25 mouse cellular contexts compared by ENCODE assay signal in genomic region chr5:34372541-34372940, GRCm38 (mm10). TPM values are rescaled to one million over a fixed set of nuclear protein-coding genes. Genes with fewer than 3 reads are reported as not detected.
DNase-seq lines count a peak whose midpoint lies in the region; ATAC-seq and TF ChIP-seq lines count a peak whose summit lies in the region.
"Had no signal": no experiment of that assay in that cellular context is flagged by ENCODE, and none has a peak within 500 bp of the region (broad histone marks: within the 10 kb centered on the region; RNA-seq: fewer than 3 reads in every experiment).

No protein-coding gene starts in this region.

- ATAC-seq in hindbrain, embryonic 12.5 days (ENCODE audit: low FRiP score), result no peak
- ATAC-seq in hindbrain, embryonic 11.5 days (ENCODE audit: low FRiP score), result no peak
- ATAC-seq in liver, embryonic 13.5 days (ENCODE audit: low read depth), result no peak
- ATAC-seq in liver, embryonic 11.5 days (replicated peaks; ENCODE audit: low FRiP score), result no peak
- ATAC-seq in liver, embryonic 14.5 days (ENCODE audit: insufficient read depth), result no peak
- ATAC-seq in neural tube, embryonic 13.5 days (ENCODE audit: low read depth), result no peak

- no peak overlapping the region for H3K9ac ChIP-seq in hindbrain, embryonic 12.5 days
- no peak overlapping the region for H3K9ac ChIP-seq in hindbrain, embryonic 11.5 days (ENCODE audit: low read depth, low read length)
- no peak overlapping the region for H3K9ac ChIP-seq in liver, embryonic 13.5 days
- H3K9ac ChIP-seq in liver, embryonic 11.5 days (ENCODE audit: low read depth, low read length), result no peak overlapping the region
- H3K9ac ChIP-seq in liver, embryonic 14.5 days (replicated peaks), result no peak overlapping the region
- H3K9ac ChIP-seq in neural tube, embryonic 13.5 days, result no peak overlapping the region
- H3K9ac ChIP-seq: heart, embryonic 15.5 days; stomach, embryonic 15.5 days had no signal

- no peak overlapping the region for H3K27ac ChIP-seq in hindbrain, embryonic 12.5 days
- H3K27ac ChIP-seq in hindbrain, embryonic 11.5 days (ENCODE audit: low read depth, low read length), result no peak overlapping the region
- no peak overlapping the region for H3K27ac ChIP-seq in liver, embryonic 13.5 days
- H3K27ac ChIP-seq in liver, embryonic 11.5 days (ENCODE audit: low read depth, low read length), result no peak overlapping the region
- H3K27ac ChIP-seq in liver, embryonic 14.5 days, result no peak overlapping the region
- no peak overlapping the region for H3K27ac ChIP-seq in neural tube, embryonic 13.5 days (replicated peaks)
- H3K27ac ChIP-seq: heart, embryonic 15.5 days; left cerebral cortex, adult 2 months; stomach, embryonic 15.5 days had no signal

- no peaks in the 10 kb centered on the region for H3K27me3 ChIP-seq in hindbrain, embryonic 12.5 days
- H3K27me3 ChIP-seq in hindbrain, embryonic 11.5 days (ENCODE audit: control insufficient read depth, insufficient read depth, low read length), result no peaks in the 10 kb centered on the region
- H3K27me3 ChIP-seq in liver, embryonic 13.5 days, result no peaks in the 10 kb centered on the region
- H3K27me3 ChIP-seq in liver, embryonic 11.5 days (replicated peaks; ENCODE audit: control insufficient read depth, insufficient read depth, low read length), result no peaks in the 10 kb centered on the region
- no peaks in the 10 kb centered on the region for H3K27me3 ChIP-seq in liver, embryonic 14.5 days (ENCODE audit: control insufficient read depth, insufficient read depth, low read length)
- no peaks in the 10 kb centered on the region for H3K27me3 ChIP-seq in neural tube, embryonic 13.5 days
- H3K27me3 ChIP-seq: CH12.LX; heart, embryonic 15.5 days; stomach, embryonic 15.5 days had no signal

- no peak for DNase-seq in hindbrain, embryonic 11.5 days (ENCODE audit: low spot score)
- no peak for DNase-seq in liver, embryonic 13.5 days
- no peak for DNase-seq in liver, embryonic 11.5 days (ENCODE audit: low spot score)
- no peak for DNase-seq in liver, embryonic 14.5 days (ENCODE audit: low read depth in 3 of 3, low spot score in 3 of 3)
- DNase-seq in cerebellum, adult 18-20 months, result no peak
- DNase-seq: adrenal gland, postnatal 25 days; cerebellum, adult 11-12 months; cerebellum, postnatal 25 days; embryo, embryonic 11 days; gastrocnemius, postnatal 25 days; heart, postnatal 4 days; kidney, adult 9 months; kidney, postnatal 36 days; left cerebral cortex, postnatal 4 days; lung, adult 18-20 months; lung, postnatal 14 days; right cerebral cortex, postnatal 25 days; thymus, adult 18-20 months; thymus, postnatal 4 days had no signal

- H3K9me3 ChIP-seq in hindbrain, embryonic 12.5 days (replicated peaks), result no peaks in the 10 kb centered on the region
- no peaks in the 10 kb centered on the region for H3K9me3 ChIP-seq in hindbrain, embryonic 11.5 days (ENCODE audit: control insufficient read depth, low read length)
- H3K9me3 ChIP-seq in liver, embryonic 13.5 days (replicated peaks), result no peaks in the 10 kb centered on the region
- H3K9me3 ChIP-seq in liver, embryonic 11.5 days (ENCODE audit: control insufficient read depth, low read length), result no peaks in the 10 kb centered on the region
- H3K9me3 ChIP-seq in liver, embryonic 14.5 days (ENCODE audit: control insufficient read depth, low read length), result no peaks in the 10 kb centered on the region
- no peaks in the 10 kb centered on the region for H3K9me3 ChIP-seq in neural tube, embryonic 13.5 days
- H3K9me3 ChIP-seq: heart, embryonic 15.5 days; stomach, embryonic 15.5 days had no signal

- peaks cover 22% of the 10 kb centered on the region for H3K4me1 ChIP-seq in hindbrain, embryonic 12.5 days
- no peaks in the 10 kb centered on the region for H3K4me1 ChIP-seq in hindbrain, embryonic 11.5 days (replicated peaks; ENCODE audit: control insufficient read depth, insufficient read depth, low read length)
- H3K4me1 ChIP-seq in liver, embryonic 13.5 days (replicated peaks), result peaks cover 53% of the 10 kb centered on the region
- H3K4me1 ChIP-seq in liver, embryonic 11.5 days (replicated peaks; ENCODE audit: control insufficient read depth, insufficient read depth, low read length), result peaks cover 10% of the 10 kb centered on the region
- H3K4me1 ChIP-seq in liver, embryonic 14.5 days (replicated peaks; ENCODE audit: control insufficient read depth in 2 of 2, insufficient read depth in 2 of 2, low read length in 1 of 2), result peaks cover 5 to 18% of the 10 kb centered on the region in 2 experiments
- H3K4me1 ChIP-seq in neural tube, embryonic 13.5 days (replicated peaks), result peaks cover 36% of the 10 kb centered on the region

- TF ChIP-seq CTCF in liver, embryonic 14.5 days (IDR thresholded peaks at IDR 0.05; ENCODE audit: low read depth), result no peak

- TF ChIP-seq EP300 in liver, embryonic 14.5 days (IDR thresholded peaks at IDR 0.05; ENCODE audit: low read depth), result no peak

- H3K4me2 ChIP-seq in hindbrain, embryonic 12.5 days (replicated peaks), result peak overlapping the region; percentile 72; the same call in 1 of the 2 replicates
- no peak overlapping the region for H3K4me2 ChIP-seq in hindbrain, embryonic 11.5 days (replicated peaks; ENCODE audit: low read depth, low read length)
- H3K4me2 ChIP-seq in liver, embryonic 13.5 days, result peak overlapping the region; percentile 34; the same call in 1 of the 2 replicates
- H3K4me2 ChIP-seq in liver, embryonic 11.5 days, result no peak overlapping the region
- H3K4me2 ChIP-seq in liver, embryonic 14.5 days (ENCODE audit: low read depth), result 0 out of 2 replicates have a peak overlapping the region, but pooled peaks have one; percentile 18
- H3K4me2 ChIP-seq in neural tube, embryonic 13.5 days, result 0 out of 2 replicates have a peak overlapping the region, but pooled peaks have one; percentile 35
- H3K4me2 ChIP-seq: heart, embryonic 15.5 days; stomach, embryonic 15.5 days had no signal

- H3K36me3 ChIP-seq in hindbrain, embryonic 12.5 days, result no peaks in the 10 kb centered on the region
- H3K36me3 ChIP-seq in hindbrain, embryonic 11.5 days (ENCODE audit: control insufficient read depth, insufficient read depth, low read length), result no peaks in the 10 kb centered on the region
- H3K36me3 ChIP-seq in liver, embryonic 13.5 days, result no peaks in the 10 kb centered on the region
- H3K36me3 ChIP-seq in liver, embryonic 11.5 days (ENCODE audit: control insufficient read depth, insufficient read depth, low read length), result no peaks in the 10 kb centered on the region
- no peaks in the 10 kb centered on the region for H3K36me3 ChIP-seq in liver, embryonic 14.5 days (replicated peaks; ENCODE audit: control insufficient read depth, insufficient read depth, low read depth)
- no peaks in the 10 kb centered on the region for H3K36me3 ChIP-seq in neural tube, embryonic 13.5 days
- H3K36me3 ChIP-seq: heart, embryonic 15.5 days; stomach, embryonic 15.5 days had no signal

- H3K4me3 ChIP-seq in hindbrain, embryonic 12.5 days, result no peak overlapping the region
- H3K4me3 ChIP-seq in hindbrain, embryonic 11.5 days (ENCODE audit: low read depth, low read length), result no peak overlapping the region
- no peak overlapping the region for H3K4me3 ChIP-seq in liver, embryonic 13.5 days (replicated peaks)
- H3K4me3 ChIP-seq in liver, embryonic 11.5 days (ENCODE audit: low read depth, low read length), result no peak overlapping the region
- no peak overlapping the region for H3K4me3 ChIP-seq in liver, embryonic 14.5 days (ENCODE audit: insufficient read depth in 1 of 2, low read depth in 2 of 2, low read length in 2 of 2)
- H3K4me3 ChIP-seq in neural tube, embryonic 13.5 days, result no peak overlapping the region
- H3K4me3 ChIP-seq: heart, embryonic 15.5 days; left cerebral cortex, adult 2 months; stomach, embryonic 15.5 days had no signal

RNA-seq across cellular contexts. Expression of gene Fam193a, which starts 2.8 kb away (rescaled TPM):
- 16.0 and 17.8 TPM in 2 replicates for polyA plus RNA-seq in hindbrain, embryonic 12.5 days (2016; fragmentation: Nextera tagmentation; extraction: Ambion mirVana)
- 15.4 and 21.5 TPM in 2 replicates for polyA plus RNA-seq in hindbrain, embryonic 11.5 days (2014; fragmentation: Nextera tagmentation; extraction: Ambion mirVana)
- 3.8 and 3.9 TPM in 2 replicates for polyA plus RNA-seq in liver, embryonic 13.5 days (2015; fragmentation: Nextera tagmentation; extraction: Ambion mirVana)
- 8.8 and 8.9 TPM in 2 replicates for polyA plus RNA-seq in liver, embryonic 11.5 days (2014; fragmentation: Nextera tagmentation; extraction: Ambion mirVana)
- 4.6 and 6.4 TPM in 2 replicates for polyA plus RNA-seq in liver, embryonic 14.5 days (2012; rRNA removed)
- 2.9 and 3.4 TPM in 2 replicates for polyA plus RNA-seq in liver, embryonic 14.5 days (2014; fragmentation: Nextera tagmentation; extraction: Ambion mirVana)
- polyA plus RNA-seq in neural tube, embryonic 13.5 days (2015; fragmentation: Nextera tagmentation; extraction: Ambion mirVana), result 14.3 and 15.2 TPM in 2 replicates

RNA-seq across cellular contexts. Expression of gene Rnf4, which starts 36.5 kb away (rescaled TPM):
- polyA plus RNA-seq in hindbrain, embryonic 12.5 days (2016; fragmentation: Nextera tagmentation; extraction: Ambion mirVana), result 158 and 159 TPM in 2 replicates
- polyA plus RNA-seq in hindbrain, embryonic 11.5 days (2014; fragmentation: Nextera tagmentation; extraction: Ambion mirVana), result 188 and 195 TPM in 2 replicates
- 79.1 and 89.1 TPM in 2 replicates for polyA plus RNA-seq in liver, embryonic 13.5 days (2015; fragmentation: Nextera tagmentation; extraction: Ambion mirVana)
- 151 and 174 TPM in 2 replicates for polyA plus RNA-seq in liver, embryonic 11.5 days (2014; fragmentation: Nextera tagmentation; extraction: Ambion mirVana)
- polyA plus RNA-seq in liver, embryonic 14.5 days (2012; rRNA removed), result 49.5 and 50.9 TPM in 2 replicates
- polyA plus RNA-seq in liver, embryonic 14.5 days (2014; fragmentation: Nextera tagmentation; extraction: Ambion mirVana), result 71.0 and 73.2 TPM in 2 replicates
- polyA plus RNA-seq in neural tube, embryonic 13.5 days (2015; fragmentation: Nextera tagmentation; extraction: Ambion mirVana), result 134 and 135 TPM in 2 replicates

Comparison
In these comparisons a context has a peak if more than half of its experiments do, and no peak if none do; other contexts are left out.
1. H3K4me2 ChIP-seq: peak in hindbrain, embryonic 12.5 days (single experiment), liver, embryonic 13.5 days (single experiment), liver, embryonic 14.5 days (single experiment) and neural tube, embryonic 13.5 days (single experiment); none in hindbrain, embryonic 11.5 days (single experiment) and liver, embryonic 11.5 days (single experiment).